ENCODE assay signal across 18 mouse cellular contexts in the genomic region with DNA sequence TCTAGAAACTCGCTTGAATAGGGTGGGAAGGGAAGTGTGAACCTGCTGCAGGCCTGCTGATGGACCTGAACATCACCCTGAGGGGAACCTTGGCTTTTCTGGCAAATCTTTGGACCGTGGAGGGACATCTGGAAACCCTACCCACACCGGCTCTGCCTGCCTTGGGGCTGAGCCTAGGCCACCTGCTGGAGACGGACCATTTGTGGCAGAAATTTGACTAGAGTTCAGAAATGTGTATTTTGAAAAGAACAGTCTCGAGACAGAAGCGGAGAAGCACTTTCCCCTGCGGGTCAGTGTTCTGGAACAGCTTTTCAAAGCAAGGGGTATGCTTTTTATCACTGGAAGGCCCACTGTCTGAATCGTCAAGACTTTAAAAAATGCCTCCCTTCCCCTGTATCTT. TPM values are rescaled to one million over a fixed set of nuclear protein-coding genes. Genes with fewer than 3 reads are reported as not detected.
DNase-seq lines count a peak whose midpoint lies in the region; TF ChIP-seq lines count a peak whose summit lies in the region.
"Had no signal": no experiment of that assay in that cellular context is flagged by ENCODE, and none has a peak within 500 bp of the region (broad histone marks: within the 10 kb centered on the region; RNA-seq: fewer than 3 reads in every experiment).

No protein-coding gene starts in this region.

- H3K36me3 ChIP-seq in splenic B cell, adult 2 months (ENCODE audit: control insufficient read depth, insufficient read depth, low read length, poor library complexity, severe bottlenecking) = peaks cover 6% of the 10 kb centered on the region
- H3K36me3 ChIP-seq: forebrain, embryonic 15.5 days had no signal

- peak; percentile 12; the same call in 1 of the 2 replicates for TF ChIP-seq CTCF in gastrocnemius, adult 2 months (IDR thresholded peaks at IDR 0.05)
- TF ChIP-seq CTCF in layer of hippocampus, adult 2 months (conservative IDR thresholded peaks at IDR 0.05) = peak; percentile 11; the same call in 1 of the 2 replicates

- no peaks in the 10 kb centered on the region for H3K27me3 ChIP-seq in splenic B cell, adult 2 months (ENCODE audit: control insufficient read depth, insufficient read depth, low read length, poor library complexity, severe bottlenecking)
- H3K27me3 ChIP-seq: embryonic facial prominence, embryonic 15.5 days; forebrain, embryonic 15.5 days; heart, embryonic 12.5 days; hindbrain, embryonic 12.5 days had no signal

- intact Hi-C loops in gastrocnemius, adult 2 months (cut with DNase I) = no loop called here
- intact Hi-C loops in gastrocnemius, postnatal 14 days (cut with DNase I; ENCODE audit: low total_unique reads) = no loop called here

- H3K4me3 ChIP-seq in gastrocnemius, adult 2 months = no peak overlapping the region
- H3K4me3 ChIP-seq in layer of hippocampus, adult 2 months = no peak overlapping the region
- H3K4me3 ChIP-seq: embryonic facial prominence, embryonic 15.5 days; erythroblast, embryonic 14.5 days; forebrain, embryonic 15.5 days; heart, adult 2 months; heart, embryonic 12.5 days; hindbrain, embryonic 12.5 days had no signal

- no peak for DNase-seq in gastrocnemius, adult 2 months
- no peak for DNase-seq in gastrocnemius, postnatal 14 days
- DNase-seq in layer of hippocampus, adult 2 months (ENCODE audit: low spot score in 2 of 2) = no peak
- no peak for DNase-seq in layer of hippocampus, adult 18-20 months (ENCODE audit: low spot score in 2 of 2)
- DNase-seq in A20 (ENCODE audit: low read depth, low spot score) = peak; percentile 91
- peak; percentile 16 for DNase-seq in splenic B cell, adult 2 months (ENCODE audit: low read depth, low spot score)
- DNase-seq: adrenal gland, postnatal 10 days; cerebellum, adult 11 months; cerebellum, adult 9-11 months; embryo, embryonic 11 days; gastrocnemius, postnatal 10 days; heart, adult 2 months; heart, postnatal 36 days had no signal

- H3K27ac ChIP-seq in gastrocnemius, adult 2 months = peak overlapping the region; percentile 31
- H3K27ac ChIP-seq in layer of hippocampus, adult 2 months = no peak overlapping the region
- H3K27ac ChIP-seq: embryonic facial prominence, embryonic 15.5 days; forebrain, embryonic 15.5 days; heart, adult 2 months; hindbrain, embryonic 12.5 days had no signal

RNA-seq across cellular contexts. Expression of a gene that starts 9.1 kb away (rescaled TPM):
- 1 to 10 TPM; 5.1 to 9.0 TPM for total RNA-seq in gastrocnemius, adult 2 months (2021)
- total RNA-seq in gastrocnemius, postnatal 14 days (2021) = 1 to 10 TPM; 4.9 to 6.1 TPM
- 1 to 10 TPM; 5.6 to 9.0 TPM for total RNA-seq in layer of hippocampus, adult 2 months (2021)
- 1 to 10 TPM; 6.1 to 7.0 TPM for total RNA-seq in layer of hippocampus, adult 18-20 months (2021)

Comparison
In these comparisons a context has a peak if more than half of its experiments do, and no peak if none do; other contexts are left out.
1. DNase-seq: peak in A20 (single experiment) and splenic B cell, adult 2 months (single experiment); none in gastrocnemius, adult 2 months (single experiment), gastrocnemius, postnatal 14 days (single experiment), layer of hippocampus, adult 2 months (0 of 2) and layer of hippocampus, adult 18-20 months (0 of 2).